7 mouse cellular contexts compared by ENCODE assay signal in genomic region chr4:126967241-126967863, GRCm38 (mm10). TPM values are rescaled to one million over a fixed set of nuclear protein-coding genes. Genes with fewer than 3 reads are reported as not detected.
A peak's percentile ranks its signal among the peaks of the same experiment; 100 is the strongest.
DNase-seq lines count a peak whose midpoint lies in the region; ATAC-seq and TF ChIP-seq lines count a peak whose summit lies in the region.

No protein-coding gene starts in this region.

- WGBS in embryonic facial prominence, embryonic 14.5 days, result 0% methylated on average over 9 of the region's 53 CpGs

- no peak; the same call in 1 of the 2 replicates for ATAC-seq in G1E (ENCODE audit: extremely low read depth, insufficient number of reproducible peaks, low FRiP score, poor library complexity, severe bottlenecking)
- ATAC-seq in embryonic facial prominence, embryonic 14.5 days (ENCODE audit: low read depth), result peak; percentile 39
- ATAC-seq in megakaryocyte, adult 5-6 weeks (ENCODE audit: poor library complexity, severe bottlenecking), result peak; percentile 23; the same call in 1 of the 2 replicates

- no peak for TF ChIP-seq CTCF in G1E (IDR thresholded peaks at IDR 0.05; ENCODE audit: low read depth, low read length)

- peak overlapping the region; percentile 85 for H3K4me3 ChIP-seq in G1E (ENCODE audit: low read depth, low read length)
- H3K4me3 ChIP-seq in embryonic facial prominence, embryonic 14.5 days (ENCODE audit: low read depth, low read length), result peak overlapping the region; percentile 84

- H3K9me3 ChIP-seq in G1E (replicated peaks), result no peaks in the 10 kb centered on the region
- H3K9me3 ChIP-seq in embryonic facial prominence, embryonic 14.5 days (ENCODE audit: control insufficient read depth, low read length), result 0 out of 2 replicates have a peak, but pooled peaks cover 5% of the 10 kb centered on the region

- H3K4me1 ChIP-seq in G1E (ENCODE audit: insufficient read depth, low read depth, low read length), result peaks cover 17% of the 10 kb centered on the region
- H3K4me1 ChIP-seq in embryonic facial prominence, embryonic 14.5 days (ENCODE audit: control insufficient read depth, insufficient read depth, low read length), result peaks cover 8% of the 10 kb centered on the region; the same call in 1 of the 2 replicates

- peak overlapping the region; percentile 84 for H3K4me2 ChIP-seq in embryonic facial prominence, embryonic 14.5 days (ENCODE audit: low read depth, low read length)

- peak overlapping the region; percentile 96 for H3K27ac ChIP-seq in embryonic facial prominence, embryonic 14.5 days (replicated peaks; ENCODE audit: low read depth, low read length)

- intact Hi-C loops in heart, postnatal 10 days (cut with DNase I), result loop anchor here (5.0 kb wide), 1 partner anchor 50 kb away; no protein-coding TSS in a partner anchor

- peak overlapping the region; percentile 98 for H3K9ac ChIP-seq in embryonic facial prominence, embryonic 14.5 days (ENCODE audit: low read depth, low read length)

- peaks cover 2% of the 10 kb centered on the region; the same call in 1 of the 2 replicates for H3K27me3 ChIP-seq in G1E (ENCODE audit: insufficient read depth, low read length)
- no peaks in the 10 kb centered on the region for H3K27me3 ChIP-seq in embryonic facial prominence, embryonic 14.5 days (replicated peaks; ENCODE audit: control insufficient read depth, insufficient read depth, low read length)

- H3K36me3 ChIP-seq in G1E (replicated peaks), result peaks cover 3% of the 10 kb centered on the region
- H3K36me3 ChIP-seq in embryonic facial prominence, embryonic 14.5 days (ENCODE audit: control insufficient read depth, insufficient read depth, low read length), result no peaks in the 10 kb centered on the region

- DNase-seq in G1E (ENCODE audit: low spot score), result peak; percentile 61
- DNase-seq in adrenal gland, postnatal 10 days, result peak; percentile 50
- peak; percentile 33 for DNase-seq in embryonic facial prominence, embryonic 14.5 days (ENCODE audit: low spot score)
- DNase-seq in heart, postnatal 10 days, result peak; percentile 29 to 50
- DNase-seq in left cerebral cortex, adult 9 months (ENCODE audit: low spot score in 2 of 2), result peak; percentile 5
- DNase-seq in spleen, postnatal 4 days (ENCODE audit: low spot score in 2 of 2), result peak; percentile 18 to 65

RNA-seq across cellular contexts. Expression of gene Zmym4, which starts 0.6 kb away (rescaled TPM):
- total RNA-seq in G1E (2014; fragmentation: Nextera tagmentation) (81.3 and 90.0 TPM in 2 replicates), G1E (2017) (42.8 and 54.7 TPM in 2 replicates)
- 2.9 and 3.9 TPM in 2 replicates for polyA plus RNA-seq in G1E (2012)
- total RNA-seq in adrenal gland, postnatal 10 days (2021), result 10 to 100 TPM; 33.1 to 47.3 TPM
- 19.5 and 20.9 TPM in 2 replicates for polyA plus RNA-seq in embryonic facial prominence, embryonic 14.5 days (2014; fragmentation: Nextera tagmentation; extraction: Ambion mirVana)
- 10 to 100 TPM; 30.4 to 35.0 TPM for total RNA-seq in heart, postnatal 10 days (2021)
- 14.8 and 26.5 TPM in 2 replicates for total RNA-seq in megakaryocyte, adult 5-6 weeks (2015)
- 19.9 and 27.3 TPM in 2 replicates for total RNA-seq in megakaryocyte, adult 5-6 weeks (2017)

RNA-seq across cellular contexts. Expression of gene Sfpq, which starts 53.8 kb away (rescaled TPM):
- total RNA-seq in G1E (2014; fragmentation: Nextera tagmentation) (329 and 353 TPM in 2 replicates), G1E (2017) (302 and 471 TPM in 2 replicates)
- polyA plus RNA-seq in G1E (2012), result 346 and 492 TPM in 2 replicates
- total RNA-seq in adrenal gland, postnatal 10 days (2021), result 100 to 1,000 TPM; 204 to 244 TPM
- 92.4 and 105 TPM in 2 replicates for polyA plus RNA-seq in embryonic facial prominence, embryonic 14.5 days (2014; fragmentation: Nextera tagmentation; extraction: Ambion mirVana)
- total RNA-seq in heart, postnatal 10 days (2021), result 100 to 1,000 TPM; 162 to 166 TPM
- 311 and 315 TPM in 2 replicates for total RNA-seq in megakaryocyte, adult 5-6 weeks (2015)
- total RNA-seq in megakaryocyte, adult 5-6 weeks (2017), result 566 and 688 TPM in 2 replicates

Comparison
In these comparisons a context has a peak if more than half of its experiments do, and no peak if none do; other contexts are left out.
1. DNase-seq: peak in every context shown above with its lines; median percentile 61 in G1E; 50 in adrenal gland, postnatal 10 days; 42 in spleen, postnatal 4 days; 40 in heart, postnatal 10 days; 33 in embryonic facial prominence, embryonic 14.5 days; 5 in left cerebral cortex, adult 9 months.